ENCODE assay signal across 8 mouse cellular contexts in the genomic region with DNA sequence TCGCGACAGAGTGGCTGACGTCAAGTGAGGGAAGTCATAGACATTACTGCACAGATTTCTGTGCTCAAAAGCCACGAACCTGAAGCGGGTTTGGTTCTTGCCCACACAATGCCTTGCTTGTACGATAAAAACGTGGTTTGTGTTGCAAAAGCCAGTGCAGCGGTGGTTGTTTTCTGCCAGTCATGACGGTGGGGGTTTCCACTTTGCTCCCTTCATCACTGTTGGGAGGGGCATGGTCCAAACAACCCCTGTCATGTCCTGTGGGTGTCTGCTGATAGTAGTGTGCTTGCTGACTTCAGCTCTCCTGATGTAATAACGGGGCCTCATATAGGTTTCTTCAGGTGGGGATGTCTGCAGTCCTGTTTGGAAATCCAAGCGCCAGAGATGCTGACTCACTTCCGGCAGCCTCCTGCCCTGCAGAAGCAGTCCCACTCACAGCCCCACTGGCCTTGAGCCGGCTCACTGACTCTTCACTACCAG. TPM values are rescaled to one million over a fixed set of nuclear protein-coding genes. Genes with fewer than 3 reads are reported as not detected.
A peak's percentile ranks its signal among the peaks of the same experiment; 100 is the strongest.
DNase-seq lines count a peak whose midpoint lies in the region; ATAC-seq lines count a peak whose summit lies in the region.

No protein-coding gene starts in this region.

- H3K27me3 ChIP-seq in heart, embryonic 14.5 days (ENCODE audit: control insufficient read depth, insufficient read depth, low read length) = no peaks in the 10 kb centered on the region

- DNase-seq in CD4-positive, CD25-positive, alpha-beta regulatory T cell, adult 2 months (ENCODE audit: low read depth, low spot score) = peak; percentile 86
- DNase-seq in adrenal gland, adult 2 months = peak; percentile 87
- DNase-seq in retina, embryonic 14.5 days (ENCODE audit: low spot score) = no peak
- no peak for DNase-seq in layer of hippocampus, adult 11-12 months (ENCODE audit: low spot score)
- DNase-seq in gastrocnemius, postnatal 25 days = no peak
- no peak for DNase-seq in left cerebral cortex, adult 9 months (ENCODE audit: low spot score in 2 of 2)

- no peak overlapping the region for H3K9ac ChIP-seq in heart, embryonic 14.5 days (ENCODE audit: low read length)

- peaks cover 21 to 28% of the 10 kb centered on the region in 2 experiments for H3K4me1 ChIP-seq in heart, embryonic 14.5 days (ENCODE audit: control insufficient read depth in 2 of 2, insufficient read depth in 2 of 2, low read length in 2 of 2)

- H3K9me3 ChIP-seq in heart, embryonic 14.5 days (ENCODE audit: control insufficient read depth, low read length) = no peaks in the 10 kb centered on the region

- H3K4me2 ChIP-seq in heart, embryonic 14.5 days (ENCODE audit: low read length) = 0 out of 2 replicates have a peak overlapping the region, but pooled peaks have one; percentile 7

- ATAC-seq in heart, embryonic 14.5 days (ENCODE audit: insufficient number of reproducible peaks, insufficient read depth, low FRiP score, low read depth) = no peak
- peak; percentile 77 for ATAC-seq in megakaryocyte progenitor cell, adult 5-6 weeks (replicated peaks; ENCODE audit: poor library complexity)

- 45% methylated on average over 13 of the region's 13 CpGs for WGBS in heart, embryonic 14.5 days

- peak overlapping the region in 1 of 2 experiments; percentile 1; a peak in 1 of 4 replicates for H3K27ac ChIP-seq in heart, embryonic 14.5 days (replicated peaks in 1 of 2; ENCODE audit: control insufficient read depth in 1 of 2, insufficient read depth in 1 of 2, low read depth in 2 of 2, low read length in 2 of 2)

- no peaks in the 10 kb centered on the region for H3K36me3 ChIP-seq in heart, embryonic 14.5 days (ENCODE audit: control insufficient read depth, insufficient read depth, low read length)

- no peak overlapping the region for H3K4me3 ChIP-seq in heart, embryonic 14.5 days (ENCODE audit: control insufficient read depth in 1 of 2, insufficient read depth in 1 of 2, low read depth in 1 of 2, low read length in 2 of 2)

RNA-seq across cellular contexts. Expression of a gene that starts 39.5 kb away (rescaled TPM):
- total RNA-seq in adrenal gland, adult 2 months (2021) = 10 to 100 TPM in 1 of 2 experiments, 1 to 10 TPM in 1; 9.4 to 11.1 TPM
- polyA plus RNA-seq in adrenal gland, adult 2 months (2012; rRNA removed) = 4.1 and 5.1 TPM in 2 replicates
- polyA plus RNA-seq in heart, embryonic 14.5 days (2014; fragmentation: Nextera tagmentation; extraction: Ambion mirVana) = 51.7 and 52.2 TPM in 2 replicates
- total RNA-seq in megakaryocyte progenitor cell, adult 5-6 weeks (2015) = 179 and 188 TPM in 2 replicates
- total RNA-seq in megakaryocyte progenitor cell, adult 5-6 weeks (2017) = 95.9 and 97.2 TPM in 2 replicates
- 1 to 10 TPM; 4.5 to 4.7 TPM for total RNA-seq in gastrocnemius, postnatal 25 days (2021)

RNA-seq across cellular contexts. Expression of a gene that starts 41.5 kb away (rescaled TPM):
- total RNA-seq in adrenal gland, adult 2 months (2021) = 1,000 to 10,000 TPM; 3,718 to 3,915 TPM
- polyA plus RNA-seq in adrenal gland, adult 2 months (2012; rRNA removed) = 39,639 and 47,224 TPM in 2 replicates
- 1,816 and 1,859 TPM in 2 replicates for polyA plus RNA-seq in heart, embryonic 14.5 days (2014; fragmentation: Nextera tagmentation; extraction: Ambion mirVana)
- total RNA-seq in megakaryocyte progenitor cell, adult 5-6 weeks (2015) = 1,115 and 1,144 TPM in 2 replicates
- 325 and 354 TPM in 2 replicates for total RNA-seq in megakaryocyte progenitor cell, adult 5-6 weeks (2017)
- total RNA-seq in gastrocnemius, postnatal 25 days (2021) = 1,000 to 10,000 TPM; 1,951 to 1,957 TPM

Comparison
In these comparisons a context has a peak if more than half of its experiments do, and no peak if none do; other contexts are left out.
1. DNase-seq: peak in CD4-positive, CD25-positive, alpha-beta regulatory T cell, adult 2 months (single experiment) and adrenal gland, adult 2 months (single experiment); none in retina, embryonic 14.5 days (single experiment), layer of hippocampus, adult 11-12 months (single experiment), gastrocnemius, postnatal 25 days (single experiment) and left cerebral cortex, adult 9 months (0 of 2).
2. RNA of a gene that starts 39.5 kb away (total RNA-seq): 95.9 to 188 TPM in megakaryocyte progenitor cell, adult 5-6 weeks; 9.4 to 11.1 TPM in adrenal gland, adult 2 months and 4.5 to 4.7 TPM in gastrocnemius, postnatal 25 days; every median in the first group is over 4 times any median in the second.